Mouse (Mus musculus): ENCODE data around the gene Grk2. TPM values are rescaled to one million over a fixed set of nuclear protein-coding genes. Genes with fewer than 3 reads are reported as not detected.
"Not testable (repeated sequence)": the region's sequence is repeated elsewhere in the genome, so short reads cannot be mapped to it uniquely, and the experiment has no call there.

The Grk2 gene
- total RNA-seq, 2 experiments from 2014 or later: 149 to 336 TPM

DNA sequence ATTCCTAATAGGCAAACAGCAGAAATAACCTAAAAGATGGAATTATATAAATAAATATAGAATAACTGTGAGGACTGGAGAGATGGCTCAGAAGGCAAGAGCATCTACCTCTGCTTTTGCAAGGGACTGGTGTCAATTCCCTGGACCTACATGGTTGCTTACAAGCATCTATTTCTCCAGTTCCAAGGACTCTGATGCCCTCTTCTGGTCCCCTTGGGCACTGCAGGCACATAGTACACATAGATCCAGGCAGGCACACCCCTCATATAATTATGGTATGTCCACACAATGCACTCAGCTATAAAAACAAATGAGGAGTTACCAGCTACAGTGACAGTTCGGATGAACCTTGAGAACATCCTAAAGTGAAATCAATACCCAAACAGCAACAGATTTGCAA, 26.5 kb downstream of the Grk2 start:
- no peak for ATAC-seq (replicated peaks; ENCODE audit: poor library complexity)

DNA sequence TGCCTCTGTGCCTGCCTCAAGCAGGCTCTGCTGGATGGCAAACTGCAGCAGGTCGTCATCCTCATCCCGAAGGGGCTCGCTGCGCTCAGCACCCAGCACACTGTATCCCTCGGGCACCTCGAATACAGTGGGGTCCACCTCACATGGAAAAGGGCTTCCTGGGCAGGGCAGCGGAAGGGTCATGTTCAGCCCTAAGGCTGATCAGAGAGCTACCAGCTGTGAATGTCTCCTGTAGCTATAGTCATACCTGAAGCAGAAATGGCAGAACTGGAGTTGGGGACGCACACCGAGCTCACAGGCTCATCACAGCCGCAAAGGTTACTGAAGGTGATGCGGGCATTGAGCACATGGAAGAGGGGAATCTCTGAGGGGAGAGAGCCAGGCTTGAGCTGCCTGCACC, 35.0 kb downstream of the Grk2 start:
- no peak for ATAC-seq (replicated peaks; ENCODE audit: poor library complexity)

DNA sequence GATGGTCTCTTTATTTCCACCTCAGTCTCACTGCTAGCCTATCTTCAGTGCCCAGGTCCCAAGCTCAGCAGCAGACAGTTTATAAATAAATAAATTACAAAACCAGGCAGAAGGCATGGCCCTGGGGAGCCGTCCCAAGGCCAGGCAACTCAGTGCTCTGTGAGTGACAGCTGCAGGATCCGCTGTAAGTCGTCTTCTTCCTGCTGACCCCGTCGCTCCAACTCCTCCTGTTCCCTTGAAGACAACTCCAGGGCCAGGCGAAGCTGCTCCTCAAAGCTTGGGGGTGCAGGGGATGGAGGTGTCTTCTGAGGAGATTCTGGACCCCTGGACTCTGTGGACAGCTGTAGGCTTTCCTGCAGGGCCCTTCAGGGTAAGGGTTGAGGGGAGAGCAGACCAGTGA, 35.8 kb downstream of the Grk2 start:
- no peak for ATAC-seq (replicated peaks; ENCODE audit: poor library complexity)

DNA sequence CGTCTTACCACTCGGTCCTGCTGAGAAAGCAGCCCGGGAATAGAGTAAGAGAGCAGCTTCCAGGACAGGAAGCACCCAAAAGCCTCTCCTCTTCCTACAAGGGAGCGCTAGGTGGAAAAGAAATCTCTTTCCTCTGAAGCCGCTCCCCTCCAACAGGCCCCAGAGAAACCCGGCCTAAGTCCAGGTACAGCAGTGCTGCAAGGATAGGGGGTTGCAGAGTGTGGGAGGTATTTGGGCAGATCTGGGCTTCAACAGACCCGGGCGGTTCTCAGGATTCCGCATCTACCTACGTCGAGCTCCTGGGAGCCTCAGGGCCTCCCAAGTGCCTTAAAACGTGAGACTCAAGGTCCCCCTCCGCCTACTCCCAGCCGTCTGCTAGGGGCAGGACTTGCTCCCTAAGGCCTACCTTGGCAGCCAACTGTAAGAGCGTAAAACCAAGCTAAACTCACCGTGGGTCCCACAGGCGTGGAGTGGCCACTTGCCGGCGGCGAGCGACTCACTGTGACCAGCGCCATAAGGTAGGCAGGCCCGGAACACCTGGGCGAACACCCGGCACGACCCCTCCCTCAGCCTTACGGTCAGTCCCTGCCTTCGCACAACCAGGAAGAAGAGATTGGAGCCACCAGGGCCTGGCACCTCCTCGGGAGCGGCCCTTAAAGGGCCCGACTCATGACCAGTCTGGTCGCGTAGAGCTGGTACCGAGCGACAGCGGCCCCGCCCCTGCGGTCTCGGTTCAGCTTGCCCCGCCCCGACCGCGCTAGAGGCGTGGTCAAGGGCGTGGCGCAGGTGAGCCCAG, 37.3 kb downstream of the Grk2 start, which contains the start of gene Ssh3:
Ssh3 (minus strand) TSS at position 615 of the 796 bp plus-strand sequence.
- peak; percentile 92 for ATAC-seq (replicated peaks; ENCODE audit: poor library complexity)

DNA sequence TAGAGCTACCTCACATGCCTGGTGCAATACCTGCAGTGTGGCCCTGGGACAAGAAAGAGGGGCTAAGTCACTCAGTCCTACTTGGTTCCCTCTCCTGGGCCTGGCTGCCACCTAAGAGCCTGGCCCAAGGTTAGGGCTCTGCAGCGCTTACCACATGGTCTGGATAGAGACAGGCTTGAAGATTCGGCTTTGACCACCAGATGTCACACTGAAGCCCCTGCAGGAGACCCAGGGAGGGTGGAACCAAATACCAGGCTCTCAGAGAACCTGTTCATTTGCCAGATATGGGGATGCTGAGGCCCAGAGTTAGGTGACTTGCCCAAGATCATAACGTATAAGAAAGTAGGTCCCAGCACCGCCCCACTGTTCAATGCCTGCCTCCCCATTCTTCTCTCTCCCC, 40.1 kb downstream of the Grk2 start:
- no peak for ATAC-seq (replicated peaks; ENCODE audit: poor library complexity)

DNA sequence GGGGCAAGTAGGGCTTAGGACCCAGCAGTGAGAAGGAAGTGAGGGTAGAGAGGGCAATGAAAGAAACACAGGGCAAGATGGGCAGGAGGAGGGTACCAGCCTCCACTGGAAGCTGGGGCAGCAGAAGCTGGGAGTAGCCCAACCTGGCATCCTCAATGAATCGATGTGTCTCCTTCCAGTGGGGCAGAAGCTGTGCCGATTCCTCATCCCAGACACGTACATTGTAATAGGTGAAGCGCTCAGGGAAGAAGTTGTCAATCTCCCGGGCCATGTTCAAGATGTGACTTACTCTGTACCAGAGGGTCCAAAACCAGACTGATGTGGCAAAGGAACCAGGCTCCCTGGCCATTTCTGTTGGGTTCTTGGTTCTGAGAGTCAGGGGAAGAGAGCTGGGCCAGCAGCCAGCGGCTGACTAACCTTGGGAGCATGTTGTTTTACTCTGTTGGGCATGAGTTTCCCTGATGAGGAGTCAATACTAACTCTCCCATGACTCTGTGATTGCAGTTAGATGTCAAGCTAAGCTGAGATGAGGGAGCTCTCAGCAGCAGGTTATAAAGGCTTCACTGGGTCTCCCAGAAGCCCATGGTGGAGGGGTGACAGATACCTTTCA, 41.7 kb downstream of the Grk2 start:
- ATAC-seq (replicated peaks; ENCODE audit: poor library complexity): no peak

DNA sequence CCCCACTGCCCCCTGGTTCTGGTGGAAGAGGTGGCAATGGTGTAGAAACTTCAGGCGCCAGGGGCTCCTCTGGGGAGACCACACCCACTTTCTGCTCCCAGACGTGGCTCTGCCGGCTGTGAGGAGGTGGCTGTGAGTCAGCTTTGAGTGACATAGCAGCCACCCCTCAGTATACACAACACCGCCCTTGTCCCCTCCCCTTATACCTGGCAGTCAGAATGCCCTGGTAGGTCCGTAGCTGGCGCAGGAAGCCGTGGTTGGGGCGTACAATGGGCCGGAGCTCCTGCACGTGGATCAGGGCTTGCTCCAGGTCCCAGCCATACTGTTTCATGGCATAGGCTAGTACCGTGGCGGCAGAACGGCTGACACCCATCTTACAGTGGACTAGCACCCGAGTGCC, 42.3 kb downstream of the Grk2 start:
- no peak; the same call in 1 of the 2 replicates for ATAC-seq (replicated peaks; ENCODE audit: poor library complexity)

DNA sequence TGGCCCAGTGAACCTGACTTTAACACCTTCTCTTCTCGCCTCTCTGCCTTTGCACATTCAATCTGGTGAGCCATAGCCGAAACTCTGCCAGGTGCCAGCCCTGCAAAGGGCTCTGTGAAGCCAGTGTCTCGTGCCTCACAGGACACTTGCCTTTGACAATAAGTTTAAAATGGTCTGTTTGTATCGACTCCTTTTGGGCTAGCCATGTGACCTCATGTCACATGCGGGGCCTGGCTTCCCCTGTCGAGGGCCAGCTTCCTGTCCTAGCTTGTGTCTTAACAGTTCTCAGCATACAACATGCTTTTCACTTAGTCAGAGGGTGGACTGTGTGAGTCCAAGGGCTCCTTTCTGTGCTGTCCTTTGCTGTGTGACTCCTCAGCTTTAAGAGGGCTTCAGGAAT, 43.3 kb downstream of the Grk2 start:
- no peak for ATAC-seq (replicated peaks; ENCODE audit: poor library complexity)

DNA sequence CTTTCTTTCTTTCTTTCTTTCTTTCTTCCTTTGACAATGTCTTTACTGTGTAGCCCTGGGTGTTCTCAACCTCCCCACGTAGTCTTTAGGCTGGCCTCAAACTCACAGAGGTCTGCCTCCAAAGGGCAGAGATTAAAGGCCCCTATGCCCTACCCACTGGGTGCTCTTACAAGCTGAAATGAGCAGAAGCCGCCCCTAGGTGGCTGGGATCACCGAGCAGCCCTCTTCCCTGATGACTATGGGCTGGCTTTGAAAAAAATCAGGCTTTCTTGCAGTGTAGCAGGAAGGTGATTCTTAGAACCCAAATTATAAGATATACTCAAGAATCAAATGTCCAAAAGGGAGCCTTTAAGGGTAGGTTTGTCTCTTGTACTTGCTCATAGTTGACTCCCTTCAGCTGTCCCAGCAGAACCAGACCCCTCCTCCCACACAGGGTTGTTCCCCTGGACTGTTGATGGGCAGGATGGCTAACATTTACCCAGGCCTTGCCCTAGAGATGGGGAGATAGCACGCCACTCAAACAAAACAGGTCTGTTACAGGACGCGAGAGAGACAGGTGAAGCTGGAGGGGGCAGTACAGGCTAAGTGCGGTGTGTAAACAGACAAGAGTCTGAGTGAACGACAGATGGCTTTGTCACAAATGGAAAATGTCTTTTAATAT, 44.9 kb downstream of the Grk2 start:
- ATAC-seq (replicated peaks; ENCODE audit: poor library complexity): peak; percentile 37; the same call in 1 of the 2 replicates

DNA sequence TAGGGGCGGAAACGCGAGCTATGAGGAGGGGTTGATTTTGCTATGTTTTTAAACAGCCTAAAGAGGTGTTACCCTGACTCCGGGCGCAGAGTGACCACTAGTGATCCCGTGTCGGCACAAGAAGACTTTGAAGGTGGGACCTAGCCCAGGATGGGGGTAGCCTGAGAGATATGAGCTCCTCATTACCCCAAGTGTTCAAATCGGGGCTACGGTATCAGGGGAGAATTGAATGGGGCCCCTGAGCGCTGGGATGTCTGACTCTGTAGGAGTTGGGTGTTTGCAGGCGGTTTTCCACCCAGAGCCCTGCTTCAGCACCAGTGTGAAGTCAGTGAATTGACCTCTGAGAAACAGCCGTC, 48.1 kb downstream of the Grk2 start:
- no peak for ATAC-seq (replicated peaks; ENCODE audit: poor library complexity)

DNA sequence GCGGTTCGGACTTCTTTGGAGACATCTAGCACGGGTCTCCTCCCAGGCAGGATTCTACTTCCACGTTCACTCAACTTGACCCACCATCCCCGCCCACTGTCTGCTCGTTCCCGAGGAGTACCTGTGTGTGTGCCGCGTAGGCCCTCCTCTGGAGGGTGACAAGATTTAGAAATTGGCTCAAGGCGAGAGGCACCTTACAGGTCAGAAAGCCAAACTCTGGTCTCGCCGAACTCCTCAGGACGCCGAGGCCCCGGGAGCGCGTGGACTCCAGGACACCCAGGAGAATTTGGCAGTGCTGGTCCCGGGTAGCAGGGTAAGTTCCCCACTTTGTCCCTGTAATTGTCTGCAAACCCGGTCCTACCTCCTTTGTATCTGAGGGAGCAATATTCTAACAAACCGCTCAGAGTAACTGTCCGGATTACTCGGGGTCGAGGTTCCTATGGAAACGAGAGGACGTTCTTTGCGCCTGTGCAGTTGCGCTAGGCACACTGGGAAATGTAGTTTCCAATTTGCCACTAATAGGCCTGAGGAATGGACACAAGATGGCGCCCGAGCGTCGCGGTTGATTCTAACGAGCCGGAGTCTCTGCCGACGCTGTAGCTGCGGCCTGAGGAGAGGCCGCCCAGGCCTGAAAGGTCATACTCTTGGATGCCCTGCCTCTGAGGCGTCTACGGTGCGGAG, 48.7 kb downstream of the Grk2 start:
- ATAC-seq (replicated peaks; ENCODE audit: poor library complexity): peak; percentile 97

DNA sequence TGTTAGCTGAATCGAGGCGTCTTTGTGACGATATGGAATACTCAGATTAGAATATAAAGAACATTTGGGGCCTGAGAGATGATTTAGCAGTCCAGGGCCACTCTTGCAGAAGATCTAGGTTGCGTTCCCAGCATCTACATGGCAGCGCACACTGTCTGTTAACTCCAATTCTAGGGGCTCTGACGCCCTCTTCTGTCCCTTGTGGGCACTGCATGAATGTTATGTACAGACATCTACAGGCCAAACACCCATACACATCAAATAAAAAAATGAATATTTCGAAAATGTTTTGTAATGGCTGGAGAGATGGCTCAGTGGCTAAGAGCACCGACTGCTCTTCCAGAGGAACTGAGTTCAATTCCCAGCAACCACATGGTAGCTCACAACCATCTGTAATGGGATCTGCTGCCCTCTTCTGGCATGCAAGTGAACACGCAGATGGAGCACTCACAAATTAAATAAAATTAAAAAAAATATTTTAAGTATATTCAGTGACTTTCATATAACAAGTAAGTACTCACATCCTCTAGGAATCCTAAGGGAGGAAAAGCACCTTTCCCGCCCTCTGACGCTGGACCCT, 50.3 kb downstream of the Grk2 start:
- ATAC-seq (replicated peaks; ENCODE audit: poor library complexity): no peak

DNA sequence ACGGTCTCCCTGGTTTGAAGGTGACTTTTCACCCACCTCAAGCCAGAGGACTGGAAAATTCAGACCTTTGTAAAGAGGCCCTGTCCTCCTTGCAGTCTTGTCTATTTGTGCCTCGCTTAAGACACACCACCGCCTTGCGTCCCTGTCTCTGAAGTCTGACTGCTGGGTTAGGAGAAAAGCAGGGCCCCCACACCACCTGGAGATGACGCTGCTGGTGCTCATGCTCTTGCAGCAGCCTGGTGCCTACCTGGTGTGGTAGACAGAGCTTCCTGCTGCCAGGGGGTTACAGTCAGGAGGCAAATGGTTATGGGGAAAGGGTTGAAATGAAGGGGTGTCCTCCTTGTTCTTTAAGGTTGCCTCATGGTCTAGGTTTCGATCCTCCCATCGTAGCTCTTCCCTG, 51.8 kb downstream of the Grk2 start:
- no peak for ATAC-seq (replicated peaks; ENCODE audit: poor library complexity)

DNA sequence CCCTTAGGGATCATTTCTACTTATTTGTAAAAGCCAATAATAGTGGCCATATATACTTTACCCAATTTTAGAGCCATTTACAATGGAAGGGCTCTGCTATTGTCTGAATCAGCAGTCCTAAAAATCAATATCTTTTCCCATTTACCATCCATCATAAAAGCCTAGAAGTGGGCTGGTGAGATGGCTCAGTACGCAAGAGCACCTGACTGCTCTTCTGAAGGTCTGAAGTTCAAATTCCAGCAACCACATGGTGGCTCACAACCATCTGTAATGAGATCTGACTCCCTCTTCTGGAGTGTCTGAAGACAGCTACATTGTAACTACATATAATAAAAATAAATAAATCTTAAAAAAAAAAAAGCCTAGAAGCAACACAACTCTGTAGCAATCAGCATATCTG, 57.3 kb downstream of the Grk2 start:
- ATAC-seq (replicated peaks; ENCODE audit: poor library complexity): not testable (repeated sequence)

DNA sequence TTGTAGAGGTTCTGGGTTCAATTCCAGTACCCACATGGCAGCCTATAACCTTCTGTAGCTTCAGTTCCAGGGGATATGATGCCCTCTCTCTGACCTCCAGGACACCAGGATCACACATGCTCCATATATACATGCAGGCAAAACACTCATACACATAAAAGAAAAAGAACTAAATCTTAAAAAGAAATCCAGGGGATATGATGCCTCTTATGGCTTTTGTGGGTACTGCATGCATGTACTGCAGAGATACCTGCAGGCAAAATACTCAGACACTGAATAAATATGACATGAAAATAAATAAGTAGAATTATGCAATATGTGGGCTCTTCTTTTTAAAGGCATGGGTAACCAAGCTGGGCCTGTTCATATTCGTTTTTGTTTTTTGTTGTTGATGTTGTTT, 59.0 kb downstream of the Grk2 start:
- peak; percentile 44; the same call in 1 of the 2 replicates for ATAC-seq (replicated peaks; ENCODE audit: poor library complexity)

DNA sequence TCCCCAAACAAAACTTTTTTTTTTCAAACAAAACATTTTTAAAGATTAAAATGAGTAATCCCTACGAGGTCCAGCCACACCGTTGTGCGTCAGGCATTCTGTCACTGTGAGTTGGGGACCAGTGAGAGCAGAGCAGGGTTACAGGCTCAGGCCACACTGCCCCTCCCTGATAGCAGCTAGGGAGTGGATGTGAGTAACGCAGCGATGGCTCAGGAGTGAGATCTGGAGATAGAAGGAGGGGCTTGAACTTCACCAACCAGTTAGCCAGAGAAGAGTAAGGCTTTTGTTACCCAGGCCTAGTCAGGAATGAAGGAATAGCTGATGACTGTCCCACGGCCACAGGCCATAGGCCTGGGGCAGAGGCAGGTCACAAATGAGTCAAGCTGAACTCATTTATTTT, 61.2 kb downstream of the Grk2 start:
- no peak for ATAC-seq (replicated peaks; ENCODE audit: poor library complexity)

DNA sequence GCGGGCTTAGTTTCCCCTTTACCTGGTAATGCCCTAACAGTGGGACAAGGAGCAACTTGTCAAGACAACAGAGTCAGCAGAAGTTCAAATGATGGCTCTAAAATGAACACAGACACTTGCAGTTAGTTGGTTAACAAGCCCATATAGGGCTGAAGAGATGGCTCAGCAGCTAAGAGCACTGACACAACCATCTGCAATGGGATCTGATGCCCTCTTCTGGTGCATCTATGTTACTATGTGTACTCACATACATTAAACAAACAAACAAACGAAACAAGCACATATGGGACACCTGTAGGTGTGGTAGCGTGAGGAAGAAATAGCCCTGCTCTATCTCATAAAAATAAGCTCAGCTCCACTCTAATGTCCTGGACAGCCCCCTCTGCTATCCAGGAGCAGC, 63.6 kb downstream of the Grk2 start:
- 0 out of 2 replicates have a peak, but pooled peaks have one; percentile 31 for ATAC-seq (replicated peaks; ENCODE audit: poor library complexity)

DNA sequence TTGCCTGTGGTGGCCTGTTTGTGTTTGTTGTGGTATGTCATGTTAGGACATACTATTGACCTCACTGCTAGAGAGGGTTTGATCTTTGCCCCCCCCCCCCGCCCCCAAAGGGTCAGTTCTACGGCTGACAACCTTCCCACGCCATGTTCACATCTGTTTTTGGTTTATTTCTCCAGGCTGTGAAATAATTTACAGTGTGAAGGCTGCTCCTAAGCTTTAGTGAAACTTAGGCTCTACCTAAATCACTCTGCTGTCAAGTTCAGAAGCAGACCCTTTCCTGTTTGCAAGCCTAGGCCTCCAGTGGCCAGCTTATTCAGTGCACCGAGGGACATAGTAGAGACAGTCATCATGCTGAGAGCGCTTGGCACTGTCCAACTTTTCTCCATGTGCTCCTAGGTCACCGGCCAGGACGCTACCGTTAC, 65.8 kb downstream of the Grk2 start:
- no peak for ATAC-seq (replicated peaks; ENCODE audit: poor library complexity)

All from megakaryocyte progenitor cell, adult 5-6 weeks (primary cell).